Mouse (Mus musculus) left cerebral cortex, postnatal 14 days (tissue): ENCODE measurements at regions not wholly inside any gene's neighbourhood (a gene's known extent, or its start where the extent isn't known, plus 50 kb on each side); places are given as distances from the start of the nearest gene placed in this dataset.
"Not testable (repeated sequence)": the region's sequence is repeated elsewhere in the genome, so short reads cannot be mapped to it uniquely, and the experiment has no call there.

Experiments
- DNase-seq, 2 experiments: peaks; one replicate each; pipeline ENCODE4 v3.0.0; 2021 to 2022; ENCODE audit warnings: low spot score in 2 of 2, mixed read lengths in 1 of 2
- intact Hi-C: fragments of 180-260 bp; cut with DNase I; formaldehyde crosslinking; loops from one replicate; pipeline ENCODE4 v1.15.1; 2025

DNA sequence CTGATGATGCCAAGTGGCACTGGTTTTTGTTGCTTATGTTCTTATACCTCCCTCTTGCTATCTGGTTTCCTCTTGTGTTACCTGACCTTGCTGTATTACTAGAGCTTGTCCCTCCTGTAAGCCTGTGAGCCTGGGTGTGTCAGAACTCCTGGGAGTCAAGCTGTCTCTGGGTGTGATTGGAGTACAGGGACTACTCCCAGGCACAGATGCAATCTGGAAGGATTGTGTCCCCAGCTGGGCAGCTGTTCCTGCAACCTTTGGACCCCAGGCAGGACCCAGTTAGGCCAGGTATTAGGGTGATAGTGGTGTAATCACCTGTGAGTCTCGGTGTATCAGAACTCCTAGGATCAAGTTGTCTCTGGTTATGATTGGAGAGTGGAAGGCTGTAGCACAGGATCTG lies 97.4 kb upstream of the Dock11 start:
- intact Hi-C loops, result no loop called here
- DNase-seq, result no peak

DNA sequence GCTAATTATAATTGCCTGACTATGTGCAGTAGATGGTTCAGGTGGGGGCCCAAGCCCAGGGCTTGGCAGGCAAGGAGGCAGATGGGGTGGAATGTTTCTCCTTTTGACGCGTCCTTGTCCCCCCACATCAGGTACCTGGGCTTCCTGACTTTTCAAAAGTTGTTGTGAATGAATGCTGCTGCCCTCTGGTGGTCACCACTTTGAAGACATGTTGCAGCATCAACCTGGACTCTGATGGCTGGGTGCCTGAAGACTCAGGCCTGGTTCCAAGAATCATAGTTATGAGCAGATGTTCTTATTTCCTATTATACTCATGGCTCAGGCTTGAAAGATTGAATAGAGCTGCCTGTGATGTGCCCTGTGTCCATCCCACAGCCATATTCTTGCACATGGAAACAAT lies 75.4 kb upstream of the Dock11 start:
- peak; percentile 7 to 28 for DNase-seq
- intact Hi-C loops, result no loop called here

DNA sequence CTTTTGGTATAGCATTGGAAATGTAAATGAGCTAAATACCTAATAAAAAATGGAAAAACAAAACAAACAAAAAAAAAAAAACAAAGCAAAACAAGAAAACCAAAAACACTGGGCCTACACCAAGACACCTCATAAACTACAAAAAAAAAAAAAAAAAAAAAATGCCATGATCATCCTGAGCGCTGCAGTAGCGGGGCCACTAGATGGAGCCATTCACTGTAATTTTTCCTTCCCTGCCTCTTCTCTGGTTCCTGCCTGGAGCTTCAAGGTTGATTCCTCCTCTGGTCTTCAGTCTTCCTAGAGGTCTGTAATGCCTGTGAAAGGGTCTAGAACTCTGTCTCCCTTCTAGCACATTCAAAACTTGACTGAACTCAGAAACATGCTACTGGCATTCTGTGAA lies 54.2 kb upstream of the Dock11 start:
- intact Hi-C loops, result not testable (repeated sequence)
- peak; percentile 39 to 44 for DNase-seq

DNA sequence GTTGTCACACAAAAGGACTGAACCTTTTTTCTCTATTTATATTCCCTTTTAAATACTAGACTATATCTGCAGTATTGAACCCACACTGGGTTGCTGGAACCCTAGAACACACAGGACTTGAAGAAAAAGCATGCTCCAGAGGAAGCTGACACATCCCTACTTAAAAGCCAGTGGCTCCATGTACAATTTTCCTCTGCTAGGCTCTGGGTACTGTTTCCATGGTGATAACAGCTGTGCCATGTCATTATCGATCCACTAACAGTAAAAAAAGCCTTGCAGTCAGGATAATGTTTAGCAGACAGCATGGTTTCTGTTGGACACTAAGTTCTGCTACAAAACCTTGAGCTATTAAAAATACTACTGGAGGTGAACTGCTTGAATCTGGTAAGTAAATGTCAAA lies 50.6 kb upstream of the Dock11 start:
- intact Hi-C loops, result loop anchor here (5.0 kb wide), 1 partner anchor 159 kb away; no protein-coding TSS in a partner anchor

More for the DNA sequence above, 50.6 kb upstream of the Dock11 start:
- no peak for DNase-seq
